Mouse (Mus musculus) forebrain, embryonic 16.5 days (tissue): Measurements from ENCODE around the gene Gm27029. TPM values are rescaled to one million over a fixed set of nuclear protein-coding genes. Genes with fewer than 3 reads are reported as not detected.

Experiments
- ATAC-seq: fragments of 200-750 bp; cut with Nextera tagmentation; 2 replicates; pipeline ENCODE4 v1.8.0; 2017; ENCODE audit warnings: mild to moderate bottlenecking, moderate library complexity
- H3K27ac ChIP-seq: fragments of 300-500 bp; sonication (generic); 2 replicates; pipeline ENCODE4 v1.5.1; 2014; ENCODE audit warnings: low read length, control low read depth
- H3K27me3 ChIP-seq: fragments of 300-500 bp; sonication (generic); replicated peaks from 2 replicates; pipeline ENCODE4 v1.6.1; 2014; ENCODE audit warnings: low read length; ENCODE audit not compliant: control insufficient read depth, insufficient read depth
- H3K36me3 ChIP-seq: fragments of 300-500 bp; sonication (generic); 2 replicates; pipeline ENCODE4 v1.6.1; 2014; ENCODE audit not compliant: control insufficient read depth, insufficient read depth
- H3K4me1 ChIP-seq: fragments of 300-500 bp; sonication (generic); replicated peaks from 2 replicates; pipeline ENCODE4 v1.6.1; 2014; ENCODE audit warnings: low read length; ENCODE audit not compliant: control insufficient read depth, insufficient read depth
- H3K4me2 ChIP-seq: fragments of 300-500 bp; sonication (generic); 2 replicates; pipeline ENCODE4 v1.6.1; 2014; ENCODE audit warnings: mild to moderate bottlenecking, low read length, control low read depth
- H3K4me3 ChIP-seq: fragments of 300-500 bp; sonication (generic); replicated peaks from 2 replicates; pipeline ENCODE4 v1.5.1; 2014; ENCODE audit warnings: mild to moderate bottlenecking, low read length, control low read depth
- H3K9ac ChIP-seq: fragments of 300-500 bp; sonication (generic); replicated peaks from 2 replicates; pipeline ENCODE4 v1.6.1; 2014; ENCODE audit warnings: low read depth, low read length, control low read depth
- H3K9me3 ChIP-seq: fragments of 300-500 bp; sonication (generic); 2 replicates; pipeline ENCODE4 v1.6.1; 2016; ENCODE audit warnings: low read length; ENCODE audit not compliant: control insufficient read depth
- WGBS: fragments of 180-500 bp; shearing (Covaris S2); extraction: QIAGEN DNeasy Blood & Tissue Kit; methylation state at CpG from one replicate; pipeline ENCODE4 v1.1.7; 2014; 5-methylcytosine and 5-hydroxymethylcytosine counted together
- microRNA-seq: library from miRNA; unstranded; fragments of <30 nt; microRNA quantifications from one replicate; pipeline ENCODE4, GENCODE M21; 2017
- polyA plus RNA-seq: library from polyadenylated mRNA; unstranded; fragments of >200 nt; fragmentation: Nextera tagmentation; extraction: Ambion mirVana; gene quantifications from 2 replicates; pipeline ENCODE4 v1.2.1, GENCODE M21; 2015

Gene Gm27029
- polyA plus RNA-seq, 1 experiment from 2014 or later = 7.7 TPM

- Histone ChIP-seq H3K9me3 (no peaks in the 10 kb centered on the region), H3K9ac (no peak within 1 kb of the TSS), H3K4me2 (no peak within 1 kb of the TSS), H3K4me3 (no peak within 1 kb of the TSS), H3K27me3 (no peaks in the 10 kb centered on the region), H3K36me3 (no peaks in the 10 kb centered on the region), H3K27ac (no peak within 1 kb of the TSS), H3K4me1 (no peaks in the 10 kb centered on the region)
- 87% methylated on average over 8 of the region's 8 CpGs for WGBS
- ATAC-seq = no peak
These were observed 57.2 kb downstream of the Gm27029 start, which contains the start of gene G6pc for GRCm38 (mm10) chr11:101367326-101367935. Gene G6pc (plus strand): TSS chr11:101367561.

GRCm38 (mm10) chr11:101364531-101364931, 60.1 kb downstream of the Gm27029 start:
- H3K4me2 ChIP-seq = no peak overlapping the region
- no peaks in the 10 kb centered on the region for H3K9me3 ChIP-seq
- H3K4me1 ChIP-seq = no peaks in the 10 kb centered on the region
- H3K27ac ChIP-seq = no peak overlapping the region
- WGBS = 84% methylated on average over 5 of the region's 5 CpGs
- H3K27me3 ChIP-seq = no peaks in the 10 kb centered on the region
- no peak overlapping the region for H3K9ac ChIP-seq
- no peak overlapping the region for H3K4me3 ChIP-seq
- ATAC-seq = no peak
- no peaks in the 10 kb centered on the region for H3K36me3 ChIP-seq

- no peak for ATAC-seq
- no peaks in the 10 kb centered on the region for H3K9me3 ChIP-seq
These were observed 63.9 kb downstream of the Gm27029 start for GRCm38 (mm10) chr11:101360651-101361113.

GRCm38 (mm10) chr11:101359776-101360175, 64.8 kb downstream of the Gm27029 start:
- Histone ChIP-seq H3K4me1 (no peaks in the 10 kb centered on the region), H3K4me2 (no peak overlapping the region), H3K4me3 (no peak overlapping the region), H3K27ac (no peak overlapping the region), H3K27me3 (no peaks in the 10 kb centered on the region), H3K9me3 (no peaks in the 10 kb centered on the region), H3K36me3 (no peaks in the 10 kb centered on the region), H3K9ac (no peak overlapping the region)
- WGBS = 82% methylated on average over 9 of the region's 9 CpGs
- ATAC-seq = no peak

More at GRCm38 (mm10) chr11:101360651-101361113, 63.9 kb downstream of the Gm27029 start:
- Histone ChIP-seq H3K27ac (no peak overlapping the region), H3K4me2 (no peak overlapping the region), H3K4me1 (no peaks in the 10 kb centered on the region), H3K27me3 (no peaks in the 10 kb centered on the region), H3K36me3 (no peaks in the 10 kb centered on the region), H3K4me3 (no peak overlapping the region), H3K9ac (no peak overlapping the region)
- 55% methylated on average over 3 of the region's 3 CpGs for WGBS

- Histone ChIP-seq H3K4me1 (no peaks in the 10 kb centered on the region), H3K4me3 (no peak overlapping the region), H3K27me3 (no peaks in the 10 kb centered on the region), H3K4me2 (no peak overlapping the region), H3K9me3 (no peaks in the 10 kb centered on the region), H3K27ac (no peak overlapping the region), H3K36me3 (no peaks in the 10 kb centered on the region), H3K9ac (no peak overlapping the region)
- ATAC-seq = no peak
- WGBS = 82% methylated on average over 3 of the region's 3 CpGs
These were observed 67.0 kb downstream of the Gm27029 start for GRCm38 (mm10) chr11:101357505-101358182.

Small RNA genes lying within 50 kb of the gene (microRNA-seq; reads per million reads assigned to microRNA genes)
- gene Mir6929 = not detected

Other genes starting within 250 kb of the Gm27029 start
- 0.14 TPM in 1 of 2 replicates, not detected in the other for gene Ccr10, start 249.4 kb downstream of the Gm27029 start, polyA plus RNA-seq
- 24.8 and 27.0 TPM in 2 replicates for gene Ezh1, start 198.3 kb downstream of the Gm27029 start, polyA plus RNA-seq
- 67.4 and 72.0 TPM in 2 replicates for gene Ramp2, start 178.8 kb downstream of the Gm27029 start, polyA plus RNA-seq
- 91.1 and 93.3 TPM in 2 replicates for gene Vps25, start 171.1 kb downstream of the Gm27029 start, polyA plus RNA-seq
- gene Wnk4, start 164.2 kb downstream of the Gm27029 start, polyA plus RNA-seq = 5.8 and 6.2 TPM in 2 replicates
- 0.91 TPM in 2 replicates for gene Cntd1, start 145.8 kb downstream of the Gm27029 start, polyA plus RNA-seq
- gene Coa3, start 145.7 kb downstream of the Gm27029 start, polyA plus RNA-seq = 191 and 197 TPM in 2 replicates
- 191 and 203 TPM in 2 replicates for gene Becn1, start 122.5 kb downstream of the Gm27029 start, polyA plus RNA-seq
- gene Psme3, start 108.6 kb downstream of the Gm27029 start, polyA plus RNA-seq = 127 and 137 TPM in 2 replicates
- 1.9 and 3.2 TPM in 2 replicates for gene Aoc2, start 99.7 kb downstream of the Gm27029 start, polyA plus RNA-seq
- gene Aoc3, start 94.2 kb downstream of the Gm27029 start, polyA plus RNA-seq = 0.09 and 0.10 TPM in 2 replicates
- gene G6pc, start 57.2 kb downstream of the Gm27029 start, polyA plus RNA-seq = not detected in 2 replicates
- gene Aarsd1, start 7.2 kb downstream of the Gm27029 start, polyA plus RNA-seq = 90.1 and 99.5 TPM in 2 replicates
- 32.5 TPM in 2 replicates for gene Rundc1, start 289 bp upstream of the Gm27029 start, polyA plus RNA-seq
- 2.0 TPM in 2 replicates for gene Ptges3l, start 537 bp upstream of the Gm27029 start, polyA plus RNA-seq
- gene Rpl27, start 17.5 kb upstream of the Gm27029 start, polyA plus RNA-seq = 219 and 239 TPM in 2 replicates
- gene Ifi35, start 23.6 kb upstream of the Gm27029 start, polyA plus RNA-seq = 2.2 and 2.5 TPM in 2 replicates
- 91.6 and 95.8 TPM in 2 replicates for gene Rnd2, start 40.2 kb upstream of the Gm27029 start, polyA plus RNA-seq
- 65.5 and 79.5 TPM in 2 replicates for gene Vat1, start 41.4 kb upstream of the Gm27029 start, polyA plus RNA-seq
- 5.4 and 6.8 TPM in 2 replicates for gene Brca1, start 127.2 kb upstream of the Gm27029 start, polyA plus RNA-seq
- gene Nbr1, start 127.4 kb upstream of the Gm27029 start, polyA plus RNA-seq = 126 and 139 TPM in 2 replicates
- 1.9 and 2.4 TPM in 2 replicates for gene Tmem106a, start 157.4 kb upstream of the Gm27029 start, polyA plus RNA-seq
- not detected in 2 replicates for gene Gm11634, start 174.5 kb upstream of the Gm27029 start, polyA plus RNA-seq
- gene Rdm1, start 202.4 kb upstream of the Gm27029 start, polyA plus RNA-seq = 21.9 and 32.2 TPM in 2 replicates
- gene Arl4d, start 240.7 kb upstream of the Gm27029 start, polyA plus RNA-seq = 36.5 and 42.2 TPM in 2 replicates